Mouse (Mus musculus): ENCODE results near the gene Prl7a2. TPM values are rescaled to one million over a fixed set of nuclear protein-coding genes. Genes with fewer than 3 reads are reported as not detected.

The Prl7a2 gene
- not detected in 2 replicates for polyA plus RNA-seq (2016; fragmentation: Nextera tagmentation; extraction: Ambion mirVana)

- DNase-seq (ENCODE audit: low spot score): no peak
- H3K4me3 ChIP-seq: no peak within 1 kb of the TSS
- no peaks in the 10 kb centered on the region for H3K36me3 ChIP-seq (replicated peaks)
- H3K9me3 ChIP-seq: no peaks in the 10 kb centered on the region
- no peak within 1 kb of the TSS for H3K27ac ChIP-seq (replicated peaks)
- H3K27me3 ChIP-seq (replicated peaks; ENCODE audit: low read depth, poor library complexity, severe bottlenecking): no peaks in the 10 kb centered on the region
- 84% methylated on average over 4 of the region's 4 CpGs for WGBS
- no peaks in the 10 kb centered on the region for H3K4me1 ChIP-seq
Measured at GRCm38 (mm10) chr13:27667936-27668335, at the start of gene Prl7a2. Prl7a2 (minus strand) TSS chr13:27668036.

DNA sequence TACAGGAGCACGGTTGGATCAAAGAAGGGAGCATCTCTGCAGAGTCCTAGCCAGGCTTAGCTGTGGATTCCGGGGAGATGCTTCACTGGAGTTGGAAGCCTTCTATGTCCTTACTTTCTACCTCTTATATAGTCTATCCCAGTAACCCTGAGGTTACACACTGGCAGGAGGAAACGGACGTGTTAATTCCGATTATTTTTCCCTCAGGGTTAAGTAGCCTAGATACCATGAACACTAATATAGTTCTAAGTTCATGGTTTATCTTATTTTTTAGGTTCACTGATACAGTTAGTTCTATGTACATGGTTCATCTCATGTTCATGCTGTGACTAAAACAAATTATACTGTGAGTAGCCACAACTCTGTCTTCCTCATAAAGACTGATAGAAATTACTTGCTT is 48.8 kb upstream of the Prl7a2 start, which contains the start of gene Prl7d1:
Gene Prl7d1 (minus strand): TSS at position 101 of the 400 bp plus-strand sequence.
- Histone ChIP-seq H3K36me3 (replicated peaks) (no peaks in the 10 kb centered on the region), H3K4me1 (no peaks in the 10 kb centered on the region), H3K4me3 (no peak within 1 kb of the TSS), H3K9me3 (no peaks in the 10 kb centered on the region), H3K27ac (replicated peaks) (no peak within 1 kb of the TSS), H3K27me3 (replicated peaks; ENCODE audit: low read depth, poor library complexity, severe bottlenecking) (no peaks in the 10 kb centered on the region)
- DNase-seq (ENCODE audit: low spot score): no peak
- 88% methylated on average over 5 of the region's 5 CpGs for WGBS

GRCm38 (mm10) chr13:27706521-27706920 is 38.7 kb upstream of the Prl7a2 start:
- no peak for DNase-seq (ENCODE audit: low spot score)
- Histone ChIP-seq H3K27me3 (replicated peaks; ENCODE audit: low read depth, poor library complexity, severe bottlenecking) (no peaks in the 10 kb centered on the region), H3K4me3 (no peak overlapping the region), H3K9me3 (no peaks in the 10 kb centered on the region), H3K27ac (replicated peaks) (no peak overlapping the region), H3K4me1 (no peaks in the 10 kb centered on the region), H3K36me3 (replicated peaks) (no peaks in the 10 kb centered on the region)
- WGBS: 77% methylated on average over 2 of the region's 2 CpGs

GRCm38 (mm10) chr13:27660747-27661146 is 7.1 kb downstream of the Prl7a2 start:
- Histone ChIP-seq H3K9me3 (no peaks in the 10 kb centered on the region), H3K27me3 (replicated peaks; ENCODE audit: low read depth, poor library complexity, severe bottlenecking) (no peaks in the 10 kb centered on the region), H3K36me3 (replicated peaks) (no peaks in the 10 kb centered on the region), H3K4me3 (no peak overlapping the region), H3K27ac (replicated peaks) (no peak overlapping the region), H3K4me1 (no peaks in the 10 kb centered on the region)
- no peak for DNase-seq (ENCODE audit: low spot score)
- 86% methylated on average over 2 of the region's 2 CpGs for WGBS

DNA sequence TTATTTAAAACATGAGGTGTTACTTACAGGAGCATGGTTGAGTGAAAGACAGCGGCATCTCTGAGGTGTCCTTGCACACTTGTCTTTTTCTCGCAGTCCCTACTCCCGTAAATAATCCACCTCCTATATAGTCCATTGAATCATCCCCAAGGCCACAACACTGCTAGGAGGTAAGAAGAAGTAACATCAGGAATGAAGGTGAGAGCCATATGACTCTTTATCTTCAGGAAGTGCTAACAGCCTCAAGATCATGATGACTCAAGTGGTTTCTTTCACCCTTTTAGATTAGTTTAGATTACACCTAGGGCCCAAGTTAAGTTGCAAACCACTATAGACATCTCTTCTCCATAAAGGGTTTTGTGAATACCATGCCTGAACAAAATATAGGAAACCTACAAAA is 25.4 kb downstream of the Prl7a2 start, which contains the start of gene Prl7a1:
Gene Prl7a1 (minus strand): TSS at position 101 of the 400 bp plus-strand sequence.
- no peak within 1 kb of the TSS for H3K27ac ChIP-seq (replicated peaks)
- H3K36me3 ChIP-seq (replicated peaks): no peaks in the 10 kb centered on the region
- no peak for DNase-seq (ENCODE audit: low spot score)
- no peaks in the 10 kb centered on the region for H3K27me3 ChIP-seq (replicated peaks; ENCODE audit: low read depth, poor library complexity, severe bottlenecking)
- no peaks in the 10 kb centered on the region for H3K4me1 ChIP-seq
- WGBS: 96% methylated on average over 3 of the region's 3 CpGs
- H3K9me3 ChIP-seq: no peaks in the 10 kb centered on the region
- H3K4me3 ChIP-seq: no peak within 1 kb of the TSS

GRCm38 (mm10) chr13:27610482-27610881 is 57.4 kb downstream of the Prl7a2 start, which contains the start of gene Prl7b1:
Prl7b1 (minus strand) TSS chr13:27610582.
- Histone ChIP-seq H3K4me1 (no peaks in the 10 kb centered on the region), H3K36me3 (replicated peaks) (no peaks in the 10 kb centered on the region), H3K9me3 (no peaks in the 10 kb centered on the region), H3K27ac (replicated peaks) (no peak within 1 kb of the TSS), H3K4me3 (no peak within 1 kb of the TSS), H3K27me3 (replicated peaks; ENCODE audit: low read depth, poor library complexity, severe bottlenecking) (no peaks in the 10 kb centered on the region)
- WGBS: 79% methylated on average over 4 of the region's 4 CpGs
- no peak for DNase-seq (ENCODE audit: low spot score)

Other genes with a start within 250 kb of the Prl7a2 start
- gene Prl8a6, start 229.3 kb downstream of the Prl7a2 start, polyA plus RNA-seq (2016; fragmentation: Nextera tagmentation; extraction: Ambion mirVana): not detected in 2 replicates
- not detected in 2 replicates for gene Prl8a8, start 154.8 kb downstream of the Prl7a2 start, polyA plus RNA-seq (2016; fragmentation: Nextera tagmentation; extraction: Ambion mirVana)
- not detected in 2 replicates for gene Prl8a9, start 103.4 kb downstream of the Prl7a2 start, polyA plus RNA-seq (2016; fragmentation: Nextera tagmentation; extraction: Ambion mirVana)
- gene Prl8a1, start 85.9 kb downstream of the Prl7a2 start, polyA plus RNA-seq (2016; fragmentation: Nextera tagmentation; extraction: Ambion mirVana): not detected in 2 replicates
- not detected in 2 replicates for gene Prl7b1, start 57.5 kb downstream of the Prl7a2 start, polyA plus RNA-seq (2016; fragmentation: Nextera tagmentation; extraction: Ambion mirVana)
- not detected in 2 replicates for gene Prl7a1, start 25.5 kb downstream of the Prl7a2 start, polyA plus RNA-seq (2016; fragmentation: Nextera tagmentation; extraction: Ambion mirVana)
- gene Prl7d1, start 48.7 kb upstream of the Prl7a2 start, polyA plus RNA-seq (2016; fragmentation: Nextera tagmentation; extraction: Ambion mirVana): not detected in 2 replicates
- gene Prl7c1, start 112.8 kb upstream of the Prl7a2 start, polyA plus RNA-seq (2016; fragmentation: Nextera tagmentation; extraction: Ambion mirVana): not detected in 2 replicates
- gene Prl2a1, start 133.6 kb upstream of the Prl7a2 start, polyA plus RNA-seq (2016; fragmentation: Nextera tagmentation; extraction: Ambion mirVana): not detected in 2 replicates
- gene Prl2c1, start 181.3 kb upstream of the Prl7a2 start, polyA plus RNA-seq (2016; fragmentation: Nextera tagmentation; extraction: Ambion mirVana): not detected in 2 replicates

All from embryonic facial prominence, embryonic 10.5 days (tissue).